Mouse (Mus musculus): ENCODE measurements around the gene Mier2. TPM values are rescaled to one million over a fixed set of nuclear protein-coding genes. Genes with fewer than 3 reads are reported as not detected.

Gene Mier2
- polyA plus RNA-seq, 1 experiment from 2014 or later: 53.9 TPM

- 81% methylated on average over 2 of the region's 2 CpGs for WGBS
- no peak overlapping the region for H3K4me2 ChIP-seq
- H3K4me3 ChIP-seq: no peak overlapping the region
- H3K27ac ChIP-seq: no peak overlapping the region
- H3K4me1 ChIP-seq: peaks cover 13% of the 10 kb centered on the region
- H3K9ac ChIP-seq: no peak overlapping the region
- peaks cover 56% of the 10 kb centered on the region for H3K36me3 ChIP-seq (ENCODE audit: poor library complexity, severe bottlenecking)
- peaks cover 5% of the 10 kb centered on the region; the same call in 1 of the 2 replicates for H3K27me3 ChIP-seq
- no peak for ATAC-seq
- H3K9me3 ChIP-seq (replicated peaks): no peaks in the 10 kb centered on the region
These were observed 17.2 kb downstream of the Mier2 start for GRCm38 (mm10) chr10:79537781-79538180.

GRCm38 (mm10) chr10:79537271-79537670, 17.7 kb downstream of the Mier2 start:
- no peak overlapping the region for H3K4me3 ChIP-seq

GRCm38 (mm10) chr10:79536461-79537080, 18.4 kb downstream of the Mier2 start:
- whole genome bisulfite sequencing: 74% methylated on average over 12 of the region's 12 CpGs
- ATAC-seq: no peak
- Histone ChIP-seq H3K27me3 (peaks cover 5% of the 10 kb centered on the region; the same call in 1 of the 2 replicates), H3K9ac (no peak overlapping the region), H3K4me3 (no peak overlapping the region), H3K36me3 (ENCODE audit: poor library complexity, severe bottlenecking) (peaks cover 44% of the 10 kb centered on the region), H3K27ac (no peak overlapping the region), H3K4me2 (no peak overlapping the region), H3K9me3 (replicated peaks) (no peaks in the 10 kb centered on the region), H3K4me1 (peaks cover 17% of the 10 kb centered on the region)

More at GRCm38 (mm10) chr10:79537271-79537670, 17.7 kb downstream of the Mier2 start:
- H3K36me3 ChIP-seq (ENCODE audit: poor library complexity, severe bottlenecking): peaks cover 51% of the 10 kb centered on the region
- no peaks in the 10 kb centered on the region for H3K9me3 ChIP-seq (replicated peaks)
- no peak for ATAC-seq
- no peak overlapping the region for H3K27ac ChIP-seq
- 90% methylated on average over 7 of the region's 7 CpGs for WGBS
- peaks cover 17% of the 10 kb centered on the region for H3K4me1 ChIP-seq
- no peak overlapping the region for H3K4me2 ChIP-seq
- no peak overlapping the region for H3K9ac ChIP-seq
- peaks cover 5% of the 10 kb centered on the region; the same call in 1 of the 2 replicates for H3K27me3 ChIP-seq

- Histone ChIP-seq H3K4me3 (no peak overlapping the region), H3K9ac (no peak overlapping the region), H3K27ac (no peak overlapping the region), H3K36me3 (ENCODE audit: poor library complexity, severe bottlenecking) (peaks cover 32% of the 10 kb centered on the region), H3K27me3 (peaks cover 5% of the 10 kb centered on the region; the same call in 1 of the 2 replicates), H3K9me3 (replicated peaks) (no peaks in the 10 kb centered on the region), H3K4me2 (no peak overlapping the region), H3K4me1 (peaks cover 17% of the 10 kb centered on the region)
- no peak for ATAC-seq
- 72% methylated on average over 1 of the region's 1 CpGs for WGBS
These were observed 19.6 kb downstream of the Mier2 start for GRCm38 (mm10) chr10:79535431-79535830.

GRCm38 (mm10) chr10:79534426-79534825, 20.6 kb downstream of the Mier2 start:
- 89% methylated on average over 2 of the region's 2 CpGs for WGBS
- peaks cover 17% of the 10 kb centered on the region for H3K4me1 ChIP-seq
- H3K4me3 ChIP-seq: no peak overlapping the region
- peaks cover 22% of the 10 kb centered on the region for H3K36me3 ChIP-seq (ENCODE audit: poor library complexity, severe bottlenecking)
- H3K27me3 ChIP-seq: peaks cover 5% of the 10 kb centered on the region; the same call in 1 of the 2 replicates
- ATAC-seq: no peak
- H3K9me3 ChIP-seq (replicated peaks): no peaks in the 10 kb centered on the region
- no peak overlapping the region for H3K9ac ChIP-seq
- peak overlapping the region; percentile 94; the same call in 1 of the 2 replicates for H3K4me2 ChIP-seq
- H3K27ac ChIP-seq: no peak overlapping the region

GRCm38 (mm10) chr10:79533126-79533911, 21.7 kb downstream of the Mier2 start, which contains the start of gene Plpp2:
TSS of gene Plpp2 (minus strand) at chr10:79533796.
- peak within 1 kb of the TSS; percentile 65 for H3K9ac ChIP-seq
- WGBS: 1% methylated on average over 52 of the region's 52 CpGs
- peaks cover 11% of the 10 kb centered on the region for H3K36me3 ChIP-seq (ENCODE audit: poor library complexity, severe bottlenecking)
- no peak within 1 kb of the TSS for H3K27ac ChIP-seq
- H3K27me3 ChIP-seq: peaks cover 5% of the 10 kb centered on the region; the same call in 1 of the 2 replicates
- H3K4me3 ChIP-seq: peak within 1 kb of the TSS; percentile 56
- peak within 1 kb of the TSS; percentile 94 for H3K4me2 ChIP-seq
- H3K9me3 ChIP-seq (replicated peaks): no peaks in the 10 kb centered on the region
- peak; percentile 73 for ATAC-seq
- H3K4me1 ChIP-seq: peaks cover 17% of the 10 kb centered on the region

GRCm38 (mm10) chr10:79532678-79533077, 22.3 kb downstream of the Mier2 start:
- Histone ChIP-seq H3K9me3 (replicated peaks) (no peaks in the 10 kb centered on the region), H3K4me3 (peak overlapping the region; percentile 56), H3K36me3 (ENCODE audit: poor library complexity, severe bottlenecking) (peaks cover 5% of the 10 kb centered on the region; the same call in 1 of the 2 replicates), H3K4me2 (peak overlapping the region; percentile 94), H3K27ac (no peak overlapping the region), H3K4me1 (peaks cover 17% of the 10 kb centered on the region), H3K27me3 (peaks cover 5% of the 10 kb centered on the region; the same call in 1 of the 2 replicates), H3K9ac (peak overlapping the region; percentile 65)
- 22% methylated on average over 3 of the region's 3 CpGs for WGBS
- ATAC-seq: peak; percentile 14; the same call in 1 of the 2 replicates

- Histone ChIP-seq H3K27me3 (peaks cover 5% of the 10 kb centered on the region; the same call in 1 of the 2 replicates), H3K4me3 (no peak overlapping the region), H3K4me1 (peaks cover 17% of the 10 kb centered on the region), H3K9me3 (replicated peaks) (no peaks in the 10 kb centered on the region), H3K27ac (no peak overlapping the region), H3K9ac (no peak overlapping the region), H3K36me3 (ENCODE audit: poor library complexity, severe bottlenecking) (peaks cover 6% of the 10 kb centered on the region; the same call in 1 of the 2 replicates), H3K4me2 (no peak overlapping the region)
- WGBS: 91% methylated on average over 3 of the region's 3 CpGs
- ATAC-seq: no peak
These were observed 23.4 kb downstream of the Mier2 start for GRCm38 (mm10) chr10:79531593-79531992.

GRCm38 (mm10) chr10:79530721-79531120, 24.3 kb downstream of the Mier2 start:
- Histone ChIP-seq H3K9ac (no peak overlapping the region), H3K27me3 (peaks cover 5% of the 10 kb centered on the region; the same call in 1 of the 2 replicates), H3K36me3 (ENCODE audit: poor library complexity, severe bottlenecking) (peaks cover 6% of the 10 kb centered on the region), H3K4me3 (no peak overlapping the region), H3K4me2 (no peak overlapping the region), H3K9me3 (replicated peaks) (no peaks in the 10 kb centered on the region), H3K4me1 (peaks cover 17% of the 10 kb centered on the region), H3K27ac (no peak overlapping the region)
- ATAC-seq: no peak
- 95% methylated on average over 13 of the region's 13 CpGs for WGBS

GRCm38 (mm10) chr10:79530241-79530640, 24.8 kb downstream of the Mier2 start:
- no peak for ATAC-seq
- H3K36me3 ChIP-seq (ENCODE audit: poor library complexity, severe bottlenecking): peaks cover 6% of the 10 kb centered on the region
- no peak overlapping the region for H3K9ac ChIP-seq
- peaks cover 5% of the 10 kb centered on the region; the same call in 1 of the 2 replicates for H3K27me3 ChIP-seq
- WGBS: 75% methylated on average over 8 of the region's 8 CpGs
- H3K4me2 ChIP-seq: no peak overlapping the region
- H3K9me3 ChIP-seq (replicated peaks): no peaks in the 10 kb centered on the region
- H3K4me1 ChIP-seq: peaks cover 17% of the 10 kb centered on the region
- H3K27ac ChIP-seq: no peak overlapping the region
- no peak overlapping the region for H3K4me3 ChIP-seq

- Histone ChIP-seq H3K4me1 (peaks cover 8% of the 10 kb centered on the region), H3K9ac (no peak overlapping the region), H3K27ac (no peak overlapping the region), H3K9me3 (replicated peaks) (no peaks in the 10 kb centered on the region), H3K4me2 (no peak overlapping the region), H3K4me3 (no peak overlapping the region), H3K27me3 (no peaks in the 10 kb centered on the region), H3K36me3 (ENCODE audit: poor library complexity, severe bottlenecking) (peaks cover 6% of the 10 kb centered on the region)
- WGBS: 83% methylated on average over 3 of the region's 3 CpGs
- ATAC-seq: no peak
These were observed 26.9 kb downstream of the Mier2 start for GRCm38 (mm10) chr10:79528081-79528480.

GRCm38 (mm10) chr10:79527453-79527845, 27.6 kb downstream of the Mier2 start:
- peaks cover 6% of the 10 kb centered on the region for H3K36me3 ChIP-seq (ENCODE audit: poor library complexity, severe bottlenecking)
- H3K9me3 ChIP-seq (replicated peaks): no peaks in the 10 kb centered on the region
- no peak overlapping the region for H3K4me2 ChIP-seq
- no peaks in the 10 kb centered on the region for H3K27me3 ChIP-seq
- 91% methylated on average over 6 of the region's 6 CpGs for WGBS
- H3K4me3 ChIP-seq: no peak overlapping the region
- H3K27ac ChIP-seq: no peak overlapping the region
- H3K9ac ChIP-seq: no peak overlapping the region
- peaks cover 1% of the 10 kb centered on the region; the same call in 1 of the 2 replicates for H3K4me1 ChIP-seq
- ATAC-seq: no peak
